Mouse (Mus musculus) forebrain, postnatal 0 days (tissue): Measurements from ENCODE around the gene Slc25a1. TPM values are rescaled to one million over a fixed set of nuclear protein-coding genes. Genes with fewer than 3 reads are reported as not detected.

Source experiments
- ATAC-seq: fragments of 200-750 bp; cut with Nextera tagmentation; 2 replicates; pipeline ENCODE4 v1.8.0; 2017; ENCODE audit warnings: mild to moderate bottlenecking, moderate library complexity
- DNase-seq: peaks from one replicate; pipeline ENCODE4 v3.0.0-alpha.2; 2015
- H3K27ac ChIP-seq: fragments of 300-500 bp; sonication (generic); 2 replicates; pipeline ENCODE4 v1.5.1; 2014; ENCODE audit warnings: low read depth, mild to moderate bottlenecking, antibody characterized with exemption, low read length, moderate library complexity, mixed read lengths
- H3K27me3 ChIP-seq: fragments of 300-500 bp; sonication (generic); 2 replicates; pipeline ENCODE4 v1.6.1; 2014; ENCODE audit warnings: mild to moderate bottlenecking, low read length, mixed read lengths; ENCODE audit not compliant: insufficient read depth
- H3K36me3 ChIP-seq: fragments of 300-500 bp; sonication (generic); 2 replicates; pipeline ENCODE4 v1.6.1; 2014; ENCODE audit warnings: mild to moderate bottlenecking, moderate library complexity; ENCODE audit not compliant: insufficient read depth
- H3K4me1 ChIP-seq: fragments of 300-500 bp; sonication (generic); 2 replicates; pipeline ENCODE4 v1.6.1; 2014; ENCODE audit warnings: antibody characterized with exemption; ENCODE audit not compliant: insufficient read depth
- H3K4me2 ChIP-seq: fragments of 300-500 bp; sonication (generic); 2 replicates; pipeline ENCODE4 v1.6.1; 2014; ENCODE audit warnings: low read depth, mild to moderate bottlenecking, moderate library complexity
- H3K4me3 ChIP-seq: fragments of 300-500 bp; sonication (generic); 2 replicates; pipeline ENCODE4 v1.5.1; 2014; ENCODE audit warnings: low read depth, low read length, mixed read lengths
- H3K9ac ChIP-seq: fragments of 300-500 bp; sonication (generic); 2 replicates; pipeline ENCODE4 v1.6.1; 2014; ENCODE audit warnings: mild to moderate bottlenecking
- H3K9me3 ChIP-seq: fragments of 300-500 bp; sonication (generic); 2 replicates; pipeline ENCODE4 v1.6.1; 2016; ENCODE audit warnings: low read length
- CTCF ChIP-seq: sonication (generic); IDR thresholded peaks from 2 replicates; pipeline ENCODE4 v1.5.1; 2016; ENCODE audit warnings: antibody characterized with exemption, control low read depth, low read depth
- WGBS: fragments of 180-500 bp; shearing (Covaris S2); extraction: QIAGEN DNeasy Blood & Tissue Kit; methylation state at CpG from one replicate; pipeline ENCODE4 v1.1.7; 2014; 5-methylcytosine and 5-hydroxymethylcytosine counted together
- polyA plus RNA-seq: library from polyadenylated mRNA; unstranded; fragments of >200 nt; fragmentation: Nextera tagmentation; extraction: Ambion mirVana; gene quantifications from 2 replicates; pipeline ENCODE4 v1.2.1, GENCODE M21; 2015
- total RNA-seq: library from RNA; depleted of rRNA; stranded (reverse); fragments of >200 nt; gene quantifications from 2 replicates; pipeline ENCODE4 v1.2.3, GENCODE M21; 2014

Gene Slc25a1
- total and polyA plus RNA-seq, 2 experiments from 2014 or later, result 146 to 158 TPM

- H3K9ac ChIP-seq, result no peak overlapping the region
- peaks cover 30% of the 10 kb centered on the region for H3K36me3 ChIP-seq
- no peaks in the 10 kb centered on the region for H3K9me3 ChIP-seq
- no peak overlapping the region for H3K27ac ChIP-seq
- no peak overlapping the region for H3K4me3 ChIP-seq
- no peak overlapping the region for H3K4me2 ChIP-seq
- TF ChIP-seq CTCF, result no peak
- H3K27me3 ChIP-seq, result no peaks in the 10 kb centered on the region
- peaks cover 4% of the 10 kb centered on the region; the same call in 1 of the 2 replicates for H3K4me1 ChIP-seq
- no peak for ATAC-seq
- no peak for DNase-seq
These were observed 31.9 kb downstream of the Slc25a1 start for GRCm38 (mm10) chr16:17896091-17896490.

- Histone ChIP-seq H3K9me3 (no peaks in the 10 kb centered on the region), H3K36me3 (peaks cover 11% of the 10 kb centered on the region; the same call in 1 of the 2 replicates), H3K4me3 (no peak within 1 kb of the TSS), H3K27ac (no peak within 1 kb of the TSS), H3K4me2 (no peak within 1 kb of the TSS), H3K4me1 (peaks cover 14% of the 10 kb centered on the region), H3K27me3 (no peaks in the 10 kb centered on the region), H3K9ac (no peak within 1 kb of the TSS)
- WGBS, result 77% methylated on average over 2 of the region's 2 CpGs
- DNase-seq (no peak), ATAC-seq (no peak)
- TF ChIP-seq CTCF, result no peak
These were observed 34.1 kb downstream of the Slc25a1 start, which contains the start of gene Tssk1 for GRCm38 (mm10) chr16:17893923-17894322. Tssk1 (plus strand) TSS chr16:17894223.

GRCm38 (mm10) chr16:17892606-17893005, 35.4 kb downstream of the Slc25a1 start:
- Histone ChIP-seq H3K27me3 (no peaks in the 10 kb centered on the region), H3K9ac (no peak overlapping the region), H3K4me2 (no peak overlapping the region), H3K4me1 (peaks cover 14% of the 10 kb centered on the region), H3K9me3 (no peaks in the 10 kb centered on the region), H3K36me3 (no peaks in the 10 kb centered on the region), H3K4me3 (no peak overlapping the region), H3K27ac (no peak overlapping the region)
- no peak for ATAC-seq
- 63% methylated on average over 3 of the region's 3 CpGs for WGBS
- no peak for TF ChIP-seq CTCF
- no peak for DNase-seq

GRCm38 (mm10) chr16:17891567-17891959, 36.5 kb downstream of the Slc25a1 start, which contains the start of gene Gm20518:
Gm20518 (minus strand) TSS chr16:17891671.
- H3K4me3 ChIP-seq, result peak within 1 kb of the TSS; percentile 90
- H3K36me3 ChIP-seq, result no peaks in the 10 kb centered on the region
- peak; percentile 44 for TF ChIP-seq CTCF
- H3K9me3 ChIP-seq, result no peaks in the 10 kb centered on the region
- DNase-seq (peak; percentile 99), ATAC-seq (peak; percentile 98)
- WGBS, result 1% methylated on average over 38 of the region's 38 CpGs
- peaks cover 14% of the 10 kb centered on the region for H3K4me1 ChIP-seq
- H3K4me2 ChIP-seq, result peak within 1 kb of the TSS; percentile 80
- peak within 1 kb of the TSS; percentile 99 for H3K9ac ChIP-seq
- peak within 1 kb of the TSS; percentile 98 for H3K27ac ChIP-seq
- H3K27me3 ChIP-seq, result no peaks in the 10 kb centered on the region

GRCm38 (mm10) chr16:17890917-17891566, 37.0 kb downstream of the Slc25a1 start:
- peak; percentile 71 for DNase-seq
- Histone ChIP-seq H3K9ac (peak overlapping the region; percentile 99), H3K4me2 (peak overlapping the region; percentile 80), H3K4me3 (peak overlapping the region; percentile 90), H3K36me3 (no peaks in the 10 kb centered on the region), H3K4me1 (peaks cover 14% of the 10 kb centered on the region), H3K27ac (peak overlapping the region; percentile 98), H3K27me3 (no peaks in the 10 kb centered on the region), H3K9me3 (no peaks in the 10 kb centered on the region)
- WGBS, result 2% methylated on average over 42 of the region's 44 CpGs
- TF ChIP-seq CTCF, result no peak
- peak; percentile 41 for ATAC-seq

- DNase-seq, result peak; percentile 10
- Histone ChIP-seq H3K36me3 (no peaks in the 10 kb centered on the region), H3K4me3 (peak overlapping the region; percentile 90), H3K4me1 (peaks cover 14% of the 10 kb centered on the region), H3K4me2 (peak overlapping the region; percentile 80), H3K9me3 (no peaks in the 10 kb centered on the region), H3K27me3 (no peaks in the 10 kb centered on the region), H3K9ac (peak overlapping the region; percentile 99), H3K27ac (peak overlapping the region; percentile 98; the same call in 1 of the 2 replicates)
- no peak for TF ChIP-seq CTCF
- ATAC-seq, result no peak
- 31% methylated on average over 2 of the region's 2 CpGs for WGBS
These were observed 37.7 kb downstream of the Slc25a1 start for GRCm38 (mm10) chr16:17890342-17890727.

GRCm38 (mm10) chr16:17889689-17890341, 38.2 kb downstream of the Slc25a1 start:
- Histone ChIP-seq H3K4me1 (peaks cover 17% of the 10 kb centered on the region), H3K36me3 (no peaks in the 10 kb centered on the region), H3K4me2 (peak overlapping the region; percentile 80), H3K9ac (peak overlapping the region; percentile 99; the same call in 1 of the 2 replicates), H3K9me3 (no peaks in the 10 kb centered on the region), H3K27ac (no peak overlapping the region), H3K4me3 (peak overlapping the region; percentile 90), H3K27me3 (no peaks in the 10 kb centered on the region)
- 82% methylated on average over 6 of the region's 6 CpGs for WGBS
- ATAC-seq (no peak), DNase-seq (no peak)
- TF ChIP-seq CTCF, result no peak
